Mouse (Mus musculus): ENCODE results near the gene Mllt6.

The Mllt6 gene

GRCm38 (mm10) chr11:97668160-97668559, 4.9 kb downstream of the Mllt6 start:
- DNase-seq (ENCODE audit: low spot score in 2 of 2), result no peak

- DNase-seq (ENCODE audit: low spot score in 2 of 2), result no peak
Measured at GRCm38 (mm10) chr11:97669268-97669667, 6.1 kb downstream of the Mllt6 start.

- no peak for DNase-seq (ENCODE audit: low spot score in 2 of 2)
Measured at GRCm38 (mm10) chr11:97669829-97670228, 6.6 kb downstream of the Mllt6 start.

GRCm38 (mm10) chr11:97670234-97671176, 7.3 kb downstream of the Mllt6 start:
- no peak for DNase-seq (ENCODE audit: low spot score in 2 of 2)

- no peak for DNase-seq (ENCODE audit: low spot score in 2 of 2)
Measured at GRCm38 (mm10) chr11:97671177-97671527, 7.9 kb downstream of the Mllt6 start.

- DNase-seq (ENCODE audit: low spot score in 2 of 2), result no peak
Measured at GRCm38 (mm10) chr11:97673148-97673547, 9.9 kb downstream of the Mllt6 start.

- DNase-seq (ENCODE audit: low spot score in 2 of 2), result no peak
Measured at GRCm38 (mm10) chr11:97676050-97676754, 13.0 kb downstream of the Mllt6 start.

- no peak for DNase-seq (ENCODE audit: low spot score in 2 of 2)
Measured at GRCm38 (mm10) chr11:97677381-97677780, 14.2 kb downstream of the Mllt6 start.

- no peak for DNase-seq (ENCODE audit: low spot score in 2 of 2)
Measured at GRCm38 (mm10) chr11:97677842-97678241, 14.6 kb downstream of the Mllt6 start.

GRCm38 (mm10) chr11:97678301-97678700, 15.1 kb downstream of the Mllt6 start:
- DNase-seq (ENCODE audit: low spot score in 2 of 2), result no peak

GRCm38 (mm10) chr11:97680430-97680829, 17.2 kb downstream of the Mllt6 start:
- DNase-seq (ENCODE audit: low spot score in 2 of 2), result no peak

- no peak for DNase-seq (ENCODE audit: low spot score in 2 of 2)
Measured at GRCm38 (mm10) chr11:97682504-97683055, 19.4 kb downstream of the Mllt6 start.

- DNase-seq (ENCODE audit: low spot score in 2 of 2), result peak; percentile 84
Measured at GRCm38 (mm10) chr11:97684063-97684680, 21.0 kb downstream of the Mllt6 start.

- DNase-seq (ENCODE audit: low spot score in 2 of 2), result no peak
Measured at GRCm38 (mm10) chr11:97684766-97685165, 21.6 kb downstream of the Mllt6 start.

GRCm38 (mm10) chr11:97685613-97686321, 22.6 kb downstream of the Mllt6 start, which contains the start of gene Cisd3:
Gene Cisd3 (plus strand): TSS chr11:97685826.
- peak; percentile 87 for DNase-seq (ENCODE audit: low spot score in 2 of 2)

GRCm38 (mm10) chr11:97686322-97686908, 23.2 kb downstream of the Mllt6 start:
- DNase-seq (ENCODE audit: low spot score in 2 of 2), result no peak

- no peak for DNase-seq (ENCODE audit: low spot score in 2 of 2)
Measured at GRCm38 (mm10) chr11:97687061-97687460, 23.8 kb downstream of the Mllt6 start.

GRCm38 (mm10) chr11:97689861-97690260, 26.6 kb downstream of the Mllt6 start:
- DNase-seq (ENCODE audit: low spot score in 2 of 2), result peak; percentile 65 to 73

GRCm38 (mm10) chr11:97694435-97694834, 31.2 kb downstream of the Mllt6 start:
- DNase-seq (ENCODE audit: low spot score in 2 of 2), result no peak

- DNase-seq (ENCODE audit: low spot score in 2 of 2), result no peak
Measured at GRCm38 (mm10) chr11:97694921-97695711, 31.9 kb downstream of the Mllt6 start.

Measured in natural killer cell, adult 2 months (primary cell).